Mouse (Mus musculus) brain, adult 10 weeks (tissue): ENCODE results near the gene Gm47841. TPM values are rescaled to one million over a fixed set of nuclear protein-coding genes. Genes with fewer than 3 reads are reported as not detected.

Experiments used
- polyA plus RNA-seq: library from polyadenylated mRNA; stranded (reverse); fragments of 350-450 nt; fragmentation: Illumina TruSeq; extraction: RNeasy Lipid Tissue Mini Kit (QIAGEN cat#74804); gene quantifications from one replicate; pipeline ENCODE4 v1.2.3, GENCODE M21; 2015; ENCODE audit warnings: low read depth, low replicate concordance

The Gm47841 gene
- polyA plus RNA-seq = not detected

GRCm38 (mm10) chr15:101047194-101047555 is at the start of gene Gm47841:
TSS of gene Gm47841 (minus strand) at chr15:101047397.

GRCm38 (mm10) chr15:101077813-101078730 is 30.9 kb upstream of the Gm47841 start, which contains the start of gene Fignl2:
TSS of gene Fignl2 (minus strand) at chr15:101078567.

Other genes with a start within 250 kb of the Gm47841 start
- 82.5 TPM for gene Scn8a, start 177.5 kb downstream of the Gm47841 start, polyA plus RNA-seq
- gene Fignl2, start 31.2 kb upstream of the Gm47841 start, polyA plus RNA-seq = 0.62 TPM
- not detected for gene Ankrd33, start 68.4 kb upstream of the Gm47841 start, polyA plus RNA-seq
- 13.8 TPM for gene Acvrl1, start 81.1 kb upstream of the Gm47841 start, polyA plus RNA-seq
- 62.2 TPM for gene Acvr1b, start 126.7 kb upstream of the Gm47841 start, polyA plus RNA-seq
- 29.4 TPM for gene Grasp, start 176.8 kb upstream of the Gm47841 start, polyA plus RNA-seq
- 91.2 TPM for gene Nr4a1, start 206.9 kb upstream of the Gm47841 start, polyA plus RNA-seq
- gene Atg101, start 236.9 kb upstream of the Gm47841 start, polyA plus RNA-seq = 44.3 TPM
- not detected for gene 6030408B16Rik, start 245.8 kb upstream of the Gm47841 start, polyA plus RNA-seq